Mouse (Mus musculus) stomach, embryonic 14.5 days (tissue): ENCODE measurements around the gene Rgs21. TPM values are rescaled to one million over a fixed set of nuclear protein-coding genes. Genes with fewer than 3 reads are reported as not detected.

Experiments
- polyA plus RNA-seq: library from polyadenylated mRNA; unstranded; fragments of >200 nt; fragmentation: Nextera tagmentation; extraction: Ambion mirVana; gene quantifications from 2 replicates; pipeline ENCODE4 v1.2.1, GENCODE M21; 2014

The Rgs21 gene
- polyA plus RNA-seq, 1 experiment from 2014 or later, result not detected

Other genes with a start within 250 kb of the Rgs21 start
- 0.93 and 1.9 TPM in 2 replicates for gene Rgs18, start 207.8 kb upstream of the Rgs21 start, polyA plus RNA-seq